In genomic region chr1:82830771-82831170, GRCm38 (mm10) we compare ENCODE assay signal across 18 mouse cellular contexts. TPM values are rescaled to one million over a fixed set of nuclear protein-coding genes. Genes with fewer than 3 reads are reported as not detected.
"Had no signal": no experiment of that assay in that cellular context is flagged by ENCODE, and none has a peak within 500 bp of the region (broad histone marks: within the 10 kb centered on the region; RNA-seq: fewer than 3 reads in every experiment).

No protein-coding gene starts in this region.

- H3K4me1 ChIP-seq: limb, embryonic 13.5 days; midbrain, embryonic 13.5 days; neural tube, embryonic 15.5 days had no signal

- H3K4me3 ChIP-seq: limb, embryonic 13.5 days; midbrain, embryonic 13.5 days; neural tube, embryonic 15.5 days had no signal

- H3K9me3 ChIP-seq: limb, embryonic 13.5 days; midbrain, embryonic 13.5 days; neural tube, embryonic 15.5 days had no signal

- H3K4me2 ChIP-seq: limb, embryonic 13.5 days; midbrain, embryonic 13.5 days; neural tube, embryonic 15.5 days had no signal

- DNase-seq: kidney, adult 18-20 months; kidney, postnatal 10 days; left cerebral cortex, postnatal 4 days; lung, adult 18-20 months; lung, postnatal 36 days; thymus, postnatal 25 days had no signal

- H3K27me3 ChIP-seq: limb, embryonic 13.5 days; midbrain, embryonic 13.5 days; neural tube, embryonic 15.5 days had no signal

- H3K36me3 ChIP-seq: limb, embryonic 13.5 days; midbrain, embryonic 13.5 days; neural tube, embryonic 15.5 days had no signal

- H3K27ac ChIP-seq: limb, embryonic 13.5 days; midbrain, embryonic 13.5 days; neural tube, embryonic 15.5 days had no signal

- ATAC-seq: midbrain, embryonic 13.5 days had no signal

- H3K9ac ChIP-seq: limb, embryonic 13.5 days; midbrain, embryonic 13.5 days; neural tube, embryonic 15.5 days had no signal

RNA-seq across cellular contexts. Expression of gene Gm47791, which starts 59.7 kb away (rescaled TPM):
- polyA plus RNA-seq: inflammation-experienced regulatory T-cells, adult 6 months; kidney, embryonic 14.5 days; large intestine, adult 2 months; limb, embryonic 13.5 days; lung, embryonic 16.5 days; midbrain, embryonic 13.5 days; midbrain, postnatal 0 days; neural tube, embryonic 11.5 days; neural tube, embryonic 15.5 days; spleen, adult 2 months; stomach, embryonic 16.5 days; urinary bladder, adult 2 months had no signal
